Mouse (Mus musculus) kidney, adult 11 months (tissue): Measurements from ENCODE around the gene 1700020L24Rik.
A peak's percentile ranks its signal among the peaks of the same experiment; 100 is the strongest.

Experiments used
- DNase-seq: peaks from one replicate; pipeline ENCODE4 v3.0.0; 2022

The 1700020L24Rik gene

GRCm38 (mm10) chr11:83441235-83441634 is 3.8 kb downstream of the 1700020L24Rik start:
- peak; percentile 28 for DNase-seq

- peak; percentile 54 for DNase-seq
These were observed 5.3 kb downstream of the 1700020L24Rik start for GRCm38 (mm10) chr11:83442596-83443267.

- DNase-seq, result no peak
These were observed 6.3 kb downstream of the 1700020L24Rik start for GRCm38 (mm10) chr11:83443824-83444223.

- no peak for DNase-seq
These were observed 7.5 kb downstream of the 1700020L24Rik start for GRCm38 (mm10) chr11:83445001-83445400.

- no peak for DNase-seq
These were observed 10.1 kb downstream of the 1700020L24Rik start for GRCm38 (mm10) chr11:83447612-83448011.

- DNase-seq, result peak; percentile 35
These were observed 10.8 kb downstream of the 1700020L24Rik start for GRCm38 (mm10) chr11:83448021-83448926.

GRCm38 (mm10) chr11:83448927-83449236 is 11.4 kb downstream of the 1700020L24Rik start:
- DNase-seq, result peak; percentile 28

GRCm38 (mm10) chr11:83449298-83449697 is 11.8 kb downstream of the 1700020L24Rik start:
- DNase-seq, result no peak

GRCm38 (mm10) chr11:83450550-83450949 is 13.1 kb downstream of the 1700020L24Rik start:
- no peak for DNase-seq

- DNase-seq, result no peak
These were observed 13.8 kb downstream of the 1700020L24Rik start for GRCm38 (mm10) chr11:83451281-83451680.

- peak; percentile 36 for DNase-seq
These were observed 17.1 kb downstream of the 1700020L24Rik start for GRCm38 (mm10) chr11:83454548-83454947.

- no peak for DNase-seq
These were observed 18.1 kb downstream of the 1700020L24Rik start for GRCm38 (mm10) chr11:83455608-83456007.

GRCm38 (mm10) chr11:83457257-83457656 is 19.8 kb downstream of the 1700020L24Rik start:
- no peak for DNase-seq

- DNase-seq, result no peak
These were observed 20.6 kb downstream of the 1700020L24Rik start for GRCm38 (mm10) chr11:83457912-83458601.

GRCm38 (mm10) chr11:83461462-83462027 is 24.1 kb downstream of the 1700020L24Rik start:
- no peak for DNase-seq

GRCm38 (mm10) chr11:83462711-83463244 is 25.3 kb downstream of the 1700020L24Rik start, which contains the start of gene Mmp28:
Mmp28 (minus strand) TSS chr11:83463071.
- peak; percentile 63 for DNase-seq

GRCm38 (mm10) chr11:83465976-83466375 is 28.5 kb downstream of the 1700020L24Rik start:
- DNase-seq, result peak; percentile 75

- peak; percentile 83 for DNase-seq
These were observed 29.7 kb downstream of the 1700020L24Rik start for GRCm38 (mm10) chr11:83467120-83467652.

- DNase-seq, result no peak
These were observed 31.3 kb downstream of the 1700020L24Rik start for GRCm38 (mm10) chr11:83468765-83469164.

- DNase-seq, result no peak
These were observed 34.3 kb downstream of the 1700020L24Rik start for GRCm38 (mm10) chr11:83471766-83472165.

GRCm38 (mm10) chr11:83472324-83473234 is 35.1 kb downstream of the 1700020L24Rik start, which contains the start of gene Taf15:
Taf15 (plus strand) TSS chr11:83473086.
- peak; percentile 97 for DNase-seq
